Mouse (Mus musculus) stomach, postnatal 0 days (tissue): Measurements from ENCODE around the gene Rtn1.

Source experiments
- CTCF ChIP-seq: IDR thresholded peaks from 2 replicates; pipeline ENCODE4 v1.5.1; 2016; ENCODE audit warnings: antibody characterized with exemption, low read depth, mild to moderate bottlenecking, moderate library complexity
- EP300 ChIP-seq: optimal IDR thresholded peaks from 2 replicates; pipeline ENCODE3; 2016; ENCODE audit warnings: antibody characterized with exemption

DNA sequence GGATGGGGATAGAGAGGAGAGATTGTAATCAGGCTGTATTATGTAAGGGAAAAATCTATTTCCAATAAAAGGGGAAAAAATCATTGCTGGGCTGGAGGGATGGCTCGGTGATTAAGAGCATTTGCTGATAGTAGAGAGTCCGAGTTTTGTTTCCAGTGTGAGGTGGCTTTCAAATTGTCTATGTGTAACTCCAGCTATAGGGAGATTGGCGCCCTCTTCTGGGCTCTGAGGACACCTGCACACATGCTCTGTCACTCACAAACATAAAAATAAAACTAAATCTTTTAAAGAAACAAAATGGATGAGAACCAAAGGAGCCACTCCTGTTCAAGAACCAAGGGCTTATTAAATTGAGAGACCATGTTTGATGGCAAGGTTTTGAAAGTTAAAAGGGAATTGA is 8.9 kb upstream of the Rtn1 start:
- peak; percentile 63 for TF ChIP-seq CTCF
- no peak for TF ChIP-seq EP300
